Mouse (Mus musculus): ENCODE results near the gene Gclc. TPM values are rescaled to one million over a fixed set of nuclear protein-coding genes. Genes with fewer than 3 reads are reported as not detected.

The Gclc gene
- total and polyA plus RNA-seq, 2 experiments from 2014 or later = 16.9 to 24.9 TPM

DNA sequence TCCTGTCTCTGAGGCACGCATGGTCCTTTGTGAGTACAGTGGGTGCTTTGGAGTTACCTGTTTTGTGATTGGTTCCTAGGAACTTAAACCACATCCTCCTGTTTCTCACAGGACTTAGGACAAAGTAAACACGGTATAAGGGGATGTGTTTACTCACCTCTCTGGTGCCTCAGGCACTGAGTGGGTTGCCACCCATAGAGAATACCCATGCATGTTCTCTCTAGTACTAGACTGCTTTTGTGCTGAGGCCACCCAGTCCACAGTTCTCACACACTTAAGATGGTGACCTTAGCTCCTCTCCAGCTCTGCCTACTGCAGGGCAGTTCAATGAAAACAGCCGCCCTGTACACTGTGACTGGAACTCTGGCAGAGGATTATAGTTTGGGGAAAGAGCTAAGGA is 12.4 kb downstream of the Gclc start:
- Histone ChIP-seq H3K4me2 (ENCODE audit: low read depth, low read length) (no peak overlapping the region), H3K4me3 (ENCODE audit: low read length) (no peak overlapping the region), H3K4me1 (ENCODE audit: insufficient read depth, low read length) (peaks cover 5% of the 10 kb centered on the region; the same call in 1 of the 2 replicates), H3K27me3 (ENCODE audit: insufficient read depth, low read length) (no peaks in the 10 kb centered on the region), H3K27ac (no peak overlapping the region), H3K9ac (replicated peaks; ENCODE audit: low read length) (no peak overlapping the region), H3K9me3 (ENCODE audit: low read length) (no peaks in the 10 kb centered on the region), H3K36me3 (ENCODE audit: insufficient read depth, low read length) (no peaks in the 10 kb centered on the region)
- WGBS = 76% methylated on average over 3 of the region's 3 CpGs
- no peak for DNase-seq (ENCODE audit: low spot score)
- no peak for TF ChIP-seq CTCF (IDR thresholded peaks at IDR 0.05; ENCODE audit: low read depth)
- no peak for ATAC-seq

DNA sequence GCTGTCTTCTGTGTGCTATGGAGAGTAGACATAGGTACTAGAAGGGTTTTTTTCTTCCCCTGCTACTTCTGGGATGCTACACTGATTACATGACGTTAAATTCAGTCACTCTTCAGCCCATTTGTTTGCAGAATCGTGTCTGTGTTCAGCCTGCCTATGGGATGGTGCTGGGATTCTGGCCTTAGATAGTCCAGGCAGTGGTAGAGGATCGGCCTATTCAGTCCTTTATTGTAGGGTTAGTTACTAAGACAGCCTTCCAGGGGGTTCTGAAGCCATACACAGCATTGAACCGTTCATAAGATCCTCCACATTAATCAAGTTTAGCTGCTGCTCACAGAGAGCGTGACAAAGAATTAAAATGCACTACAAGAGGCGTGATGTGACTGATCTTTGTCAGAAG is 16.6 kb downstream of the Gclc start:
- 0 out of 2 replicates have a peak, but pooled peaks have one; percentile 6 for ATAC-seq
- H3K4me3 ChIP-seq (ENCODE audit: low read length) = no peak overlapping the region
- H3K9me3 ChIP-seq (ENCODE audit: low read length) = no peaks in the 10 kb centered on the region
- peaks cover 5% of the 10 kb centered on the region; the same call in 1 of the 2 replicates for H3K4me1 ChIP-seq (ENCODE audit: insufficient read depth, low read length)
- H3K4me2 ChIP-seq (ENCODE audit: low read depth, low read length) = peak overlapping the region; percentile 33
- no peak overlapping the region for H3K9ac ChIP-seq (replicated peaks; ENCODE audit: low read length)
- H3K27me3 ChIP-seq (ENCODE audit: insufficient read depth, low read length) = no peaks in the 10 kb centered on the region
- 21% methylated on average over 6 of the region's 6 CpGs for WGBS
- peak overlapping the region; percentile 29; the same call in 1 of the 2 replicates for H3K27ac ChIP-seq
- no peaks in the 10 kb centered on the region for H3K36me3 ChIP-seq (ENCODE audit: insufficient read depth, low read length)
- no peak for TF ChIP-seq CTCF (IDR thresholded peaks at IDR 0.05; ENCODE audit: low read depth)
- no peak for DNase-seq (ENCODE audit: low spot score)

GRCm38 (mm10) chr9:77771330-77771729 is 17.0 kb downstream of the Gclc start:
- H3K9ac ChIP-seq (replicated peaks; ENCODE audit: low read length) = no peak overlapping the region
- WGBS = 46% methylated on average over 5 of the region's 5 CpGs
- H3K4me3 ChIP-seq (ENCODE audit: low read length) = no peak overlapping the region
- ATAC-seq (peak; percentile 48; the same call in 1 of the 2 replicates), DNase-seq (ENCODE audit: low spot score) (peak; percentile 55)
- peak overlapping the region; percentile 33 for H3K4me2 ChIP-seq (ENCODE audit: low read depth, low read length)
- peak overlapping the region; percentile 29; the same call in 1 of the 2 replicates for H3K27ac ChIP-seq
- no peaks in the 10 kb centered on the region for H3K9me3 ChIP-seq (ENCODE audit: low read length)
- H3K4me1 ChIP-seq (ENCODE audit: insufficient read depth, low read length) = peaks cover 5% of the 10 kb centered on the region; the same call in 1 of the 2 replicates
- no peak for TF ChIP-seq CTCF (IDR thresholded peaks at IDR 0.05; ENCODE audit: low read depth)
- H3K36me3 ChIP-seq (ENCODE audit: insufficient read depth, low read length) = 0 out of 2 replicates have a peak, but pooled peaks cover 1% of the 10 kb centered on the region
- H3K27me3 ChIP-seq (ENCODE audit: insufficient read depth, low read length) = no peaks in the 10 kb centered on the region

DNA sequence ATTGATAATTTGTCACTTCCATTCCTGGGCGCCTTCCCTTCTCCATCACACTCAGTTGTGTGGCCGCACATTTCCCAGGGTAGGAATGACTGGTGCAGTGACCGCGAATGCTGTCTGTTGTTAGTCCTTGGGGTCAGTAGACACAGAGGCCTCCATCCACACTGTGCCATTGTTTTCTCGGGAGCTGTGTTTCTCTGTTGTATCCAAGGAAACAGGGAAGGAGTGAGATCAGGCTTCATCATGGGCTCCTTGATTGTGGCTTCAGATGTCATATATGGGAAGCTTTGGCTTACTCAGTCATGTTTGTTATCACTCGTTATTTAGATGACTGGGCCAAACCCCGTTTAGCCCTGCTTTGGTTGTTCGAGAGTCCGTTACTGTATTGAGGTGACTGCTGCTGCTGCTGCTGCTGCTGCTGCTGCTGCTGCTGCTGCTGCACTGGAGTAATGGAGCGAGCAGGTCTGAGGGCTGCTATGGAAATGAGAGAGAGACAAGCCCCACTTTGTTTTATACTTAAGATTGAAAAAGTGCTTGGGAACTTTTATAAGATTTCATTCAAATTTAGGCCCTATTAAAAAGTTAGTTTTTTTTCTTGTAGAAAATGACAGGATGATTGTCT is 17.5 kb downstream of the Gclc start:
- ATAC-seq = peak; percentile 72

DNA sequence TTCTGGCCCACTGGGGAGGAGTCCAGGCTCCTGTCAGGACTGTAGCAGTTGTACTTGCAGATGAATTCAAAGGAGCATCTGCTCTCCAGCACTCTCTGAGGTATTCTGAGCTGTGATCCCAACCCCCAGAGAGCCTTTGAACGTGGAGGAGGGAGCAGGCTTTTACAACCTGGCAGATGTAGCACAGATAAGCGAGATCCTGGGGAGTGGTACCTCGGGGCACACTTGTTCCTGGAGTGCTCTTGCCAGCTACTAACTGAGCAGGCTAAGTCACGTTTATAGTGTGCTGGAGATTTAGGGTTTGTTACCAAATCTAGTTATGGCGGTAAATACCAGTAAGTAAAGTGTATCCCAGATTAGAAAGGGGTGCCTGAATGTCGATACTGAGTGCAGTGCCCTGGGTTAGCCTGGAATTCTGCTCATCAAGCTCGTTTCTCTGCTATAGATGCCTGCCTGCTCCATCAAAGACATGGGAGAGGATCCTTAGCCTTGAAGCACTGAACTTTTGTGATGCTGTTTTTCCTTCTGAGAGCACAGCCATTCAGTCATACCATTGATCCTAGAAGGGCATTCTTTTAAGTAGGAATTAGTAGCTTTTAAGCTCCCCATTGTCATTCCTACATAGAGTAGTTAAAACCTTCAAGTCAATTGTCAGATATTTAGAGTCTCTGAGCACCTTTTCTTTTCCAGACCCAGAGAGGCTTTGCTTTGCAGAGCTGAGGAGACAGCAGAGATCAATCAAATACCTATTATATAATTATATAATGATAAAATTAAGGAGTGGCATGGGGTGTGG is 22.6 kb downstream of the Gclc start:
- Histone ChIP-seq H3K4me3 (ENCODE audit: low read length) (no peak overlapping the region), H3K4me2 (ENCODE audit: low read depth, low read length) (no peak overlapping the region), H3K36me3 (ENCODE audit: insufficient read depth, low read length) (peaks cover 19% of the 10 kb centered on the region; the same call in 1 of the 2 replicates), H3K27me3 (ENCODE audit: insufficient read depth, low read length) (no peaks in the 10 kb centered on the region), H3K9me3 (ENCODE audit: low read length) (no peaks in the 10 kb centered on the region), H3K27ac (no peak overlapping the region), H3K4me1 (ENCODE audit: insufficient read depth, low read length) (no peaks in the 10 kb centered on the region), H3K9ac (replicated peaks; ENCODE audit: low read length) (no peak overlapping the region)
- WGBS = 57% methylated on average over 7 of the region's 7 CpGs
- no peak for TF ChIP-seq CTCF (IDR thresholded peaks at IDR 0.05; ENCODE audit: low read depth)
- ATAC-seq (no peak), DNase-seq (ENCODE audit: low spot score) (no peak)

More for the DNA sequence above, 17.5 kb downstream of the Gclc start:
- H3K4me3 ChIP-seq (ENCODE audit: low read length) = no peak overlapping the region
- peak; percentile 14 for DNase-seq (ENCODE audit: low spot score)
- H3K4me2 ChIP-seq (ENCODE audit: low read depth, low read length) = peak overlapping the region; percentile 33
- H3K27me3 ChIP-seq (ENCODE audit: insufficient read depth, low read length) = no peaks in the 10 kb centered on the region
- peaks cover 5% of the 10 kb centered on the region; the same call in 1 of the 2 replicates for H3K4me1 ChIP-seq (ENCODE audit: insufficient read depth, low read length)
- H3K36me3 ChIP-seq (ENCODE audit: insufficient read depth, low read length) = 0 out of 2 replicates have a peak, but pooled peaks cover 6% of the 10 kb centered on the region
- no peaks in the 10 kb centered on the region for H3K9me3 ChIP-seq (ENCODE audit: low read length)
- TF ChIP-seq CTCF (IDR thresholded peaks at IDR 0.05; ENCODE audit: low read depth) = no peak
- no peak overlapping the region for H3K9ac ChIP-seq (replicated peaks; ENCODE audit: low read length)
- peak overlapping the region; percentile 29; the same call in 1 of the 2 replicates for H3K27ac ChIP-seq
- 21% methylated on average over 10 of the region's 10 CpGs for WGBS

DNA sequence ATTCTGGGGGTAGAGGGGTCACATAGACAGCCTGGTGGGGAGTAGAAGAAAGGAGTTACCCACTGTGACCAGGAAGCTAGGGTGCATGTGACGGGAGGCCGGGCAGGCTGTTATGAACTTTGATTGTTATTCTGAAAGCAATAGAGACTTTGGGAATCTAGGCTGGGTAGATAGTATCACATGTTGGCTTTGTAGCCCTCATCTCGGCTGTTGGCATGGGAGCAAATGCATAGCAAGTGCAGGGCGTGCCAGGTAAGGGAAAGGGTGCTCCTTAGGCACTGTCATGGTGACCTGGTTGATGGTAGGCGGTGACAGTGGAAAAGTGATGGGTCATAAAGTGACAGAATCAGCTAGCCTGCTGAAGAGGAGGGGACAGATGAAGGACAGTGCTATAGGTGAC is 23.3 kb downstream of the Gclc start:
- Histone ChIP-seq H3K4me3 (ENCODE audit: low read length) (no peak overlapping the region), H3K4me1 (ENCODE audit: insufficient read depth, low read length) (no peaks in the 10 kb centered on the region), H3K27ac (no peak overlapping the region), H3K4me2 (ENCODE audit: low read depth, low read length) (no peak overlapping the region), H3K27me3 (ENCODE audit: insufficient read depth, low read length) (no peaks in the 10 kb centered on the region), H3K9me3 (ENCODE audit: low read length) (no peaks in the 10 kb centered on the region), H3K9ac (replicated peaks; ENCODE audit: low read length) (no peak overlapping the region), H3K36me3 (ENCODE audit: insufficient read depth, low read length) (peaks cover 24% of the 10 kb centered on the region; the same call in 1 of the 2 replicates)
- TF ChIP-seq CTCF (IDR thresholded peaks at IDR 0.05; ENCODE audit: low read depth) = no peak
- WGBS = 93% methylated on average over 5 of the region's 5 CpGs
- no peak for DNase-seq (ENCODE audit: low spot score)
- ATAC-seq = no peak

Data from hindbrain, postnatal 0 days (tissue).